Mouse (Mus musculus) cerebellum, postnatal 25 days (tissue): ENCODE measurements around the gene Nos2.

ENCODE experiments used
- DNase-seq, 2 experiments: peaks; one replicate each; pipeline ENCODE4 v3.0.0; 2021; ENCODE audit warnings: mixed read lengths in 2 of 2

The Nos2 gene

DNA sequence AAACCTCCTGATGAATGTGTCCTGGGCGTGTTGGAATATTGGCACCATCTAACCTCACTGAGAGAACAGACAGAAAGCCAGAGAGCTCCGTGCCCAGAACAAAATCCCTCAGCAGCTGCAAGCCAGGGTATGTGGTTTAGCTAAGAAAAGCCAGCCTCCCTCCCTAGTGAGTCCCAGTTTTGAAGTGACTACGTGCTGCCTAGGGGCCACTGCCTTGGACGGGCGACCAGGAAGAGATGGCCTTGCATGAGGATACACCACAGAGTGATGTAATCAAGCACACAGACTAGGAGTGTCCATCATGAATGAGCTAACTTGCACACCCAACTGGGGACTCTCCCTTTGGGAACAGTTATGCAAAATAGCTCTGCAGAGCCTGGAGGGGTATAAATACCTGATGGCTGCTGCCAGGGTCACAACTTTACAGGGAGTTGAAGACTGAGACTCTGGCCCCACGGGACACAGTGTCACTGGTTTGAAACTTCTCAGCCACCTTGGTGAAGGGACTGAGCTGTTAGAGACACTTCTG lies at the start of gene Nos2:
TSS of gene Nos2 (plus strand) at position 377 of the 529 bp plus-strand sequence.
- DNase-seq, result no peak

- no peak for DNase-seq
Observed at GRCm38 (mm10) chr11:78870891-78871290, 49.7 kb upstream of the Nos2 start.

- DNase-seq, result no peak
Observed at GRCm38 (mm10) chr11:78872782-78873181, 47.8 kb upstream of the Nos2 start.

DNA sequence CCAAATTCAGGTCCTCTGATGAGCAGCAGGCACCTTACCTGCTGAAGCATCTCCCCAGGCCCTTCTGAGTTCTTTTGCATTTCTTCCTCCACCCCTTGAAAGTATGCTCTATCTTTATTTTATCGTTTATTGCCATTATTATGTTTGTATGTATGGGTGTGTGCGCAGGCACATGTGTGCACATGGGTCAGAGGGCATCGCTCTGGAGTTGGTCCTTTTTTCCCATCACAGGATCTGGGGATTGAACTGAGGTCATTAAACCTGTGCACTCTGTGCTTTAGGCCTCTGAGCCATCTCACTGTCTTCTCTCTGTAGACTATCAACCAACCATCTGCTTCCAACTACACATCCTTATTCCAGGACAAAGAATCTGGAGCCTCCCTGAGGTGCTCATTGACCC lies 40.9 kb upstream of the Nos2 start:
- no peak for DNase-seq

- DNase-seq, result no peak
Observed at GRCm38 (mm10) chr11:78886693-78887092, 33.9 kb upstream of the Nos2 start.

DNA sequence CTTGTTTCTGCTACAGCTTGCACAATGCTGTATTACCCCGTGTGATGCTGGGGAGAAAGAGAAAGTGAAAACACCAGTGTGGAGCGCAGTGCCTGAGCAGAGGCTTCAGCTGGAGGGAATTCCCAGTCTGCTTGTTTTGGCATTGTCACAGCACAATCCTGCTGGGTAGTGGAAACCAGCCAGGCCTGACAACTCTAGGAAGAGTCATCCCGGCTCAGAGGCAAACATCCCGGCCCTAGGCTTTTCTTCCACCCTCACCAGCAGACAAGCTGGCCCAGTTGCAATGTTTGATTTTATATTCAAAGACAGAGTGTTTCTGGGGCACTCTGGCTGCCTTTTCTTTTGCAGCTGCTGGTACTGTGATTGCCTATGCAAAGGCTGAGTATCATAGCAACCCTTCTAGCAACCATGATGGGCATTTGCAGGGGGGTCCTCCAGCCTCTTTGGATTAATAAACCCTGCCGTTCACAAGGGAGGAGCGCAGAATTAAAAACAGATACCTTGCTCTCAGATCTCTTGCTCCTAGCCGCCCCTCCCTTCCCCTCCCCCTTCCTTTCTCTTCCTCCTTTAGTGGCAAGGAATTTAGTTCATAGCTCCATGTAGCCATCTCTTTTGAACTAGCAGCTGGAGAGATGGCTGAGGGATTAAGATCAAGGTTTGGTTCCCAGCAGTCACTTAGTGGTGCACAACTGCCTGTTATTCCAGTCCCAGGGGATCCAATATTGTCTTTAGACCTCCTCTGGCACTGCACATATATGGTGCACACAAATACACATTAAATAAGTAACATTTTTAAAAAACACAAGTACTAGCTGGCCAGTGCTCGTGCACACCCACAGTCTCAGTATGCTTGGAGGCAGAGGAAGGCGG lies 33.2 kb upstream of the Nos2 start:
- DNase-seq, result peak; percentile 83 to 89

DNA sequence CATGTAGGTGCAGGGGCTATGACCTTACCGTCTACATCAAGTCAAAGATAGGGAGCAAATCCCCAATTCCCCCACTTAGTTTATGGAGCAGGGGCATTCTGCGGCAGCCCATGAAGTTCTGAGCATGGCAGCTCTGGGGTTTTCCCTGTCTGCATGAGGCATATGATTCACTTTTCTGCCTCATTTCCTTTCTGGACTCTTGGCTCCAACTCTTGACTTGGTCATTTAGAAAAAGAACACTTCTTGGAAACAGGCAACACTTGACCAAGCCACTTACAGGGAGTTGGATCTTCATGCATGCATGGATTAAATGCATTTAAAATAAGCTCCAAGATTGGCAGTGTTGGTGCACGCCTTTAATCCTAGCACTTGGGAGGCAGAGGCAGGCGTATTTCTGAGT lies 31.4 kb upstream of the Nos2 start:
- no peak for DNase-seq

GRCm38 (mm10) chr11:78896357-78897123 lies 24.0 kb upstream of the Nos2 start:
- DNase-seq, result peak; percentile 15 to 36

DNA sequence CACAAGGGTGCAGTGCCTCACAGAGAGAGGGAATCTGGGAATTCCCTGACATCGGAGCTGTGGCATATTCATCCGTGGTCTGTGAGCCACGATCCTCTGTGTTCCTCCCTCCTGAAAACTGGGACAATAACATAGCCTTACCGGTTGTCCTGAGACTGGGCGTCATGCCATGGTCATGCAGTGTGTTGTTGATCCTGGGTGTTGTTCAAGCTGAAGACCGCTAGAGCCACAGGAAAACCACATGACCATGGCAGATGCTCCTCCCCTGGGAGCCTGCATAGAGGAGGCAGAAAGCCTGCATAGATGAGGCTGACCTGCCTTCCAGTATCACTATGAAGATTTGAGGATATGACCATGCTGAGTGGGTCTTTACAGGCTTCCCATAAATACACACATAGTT lies 5.1 kb upstream of the Nos2 start:
- DNase-seq, result peak; percentile 19 to 60

GRCm38 (mm10) chr11:78916410-78916809 lies 4.2 kb upstream of the Nos2 start:
- DNase-seq, result no peak

DNA sequence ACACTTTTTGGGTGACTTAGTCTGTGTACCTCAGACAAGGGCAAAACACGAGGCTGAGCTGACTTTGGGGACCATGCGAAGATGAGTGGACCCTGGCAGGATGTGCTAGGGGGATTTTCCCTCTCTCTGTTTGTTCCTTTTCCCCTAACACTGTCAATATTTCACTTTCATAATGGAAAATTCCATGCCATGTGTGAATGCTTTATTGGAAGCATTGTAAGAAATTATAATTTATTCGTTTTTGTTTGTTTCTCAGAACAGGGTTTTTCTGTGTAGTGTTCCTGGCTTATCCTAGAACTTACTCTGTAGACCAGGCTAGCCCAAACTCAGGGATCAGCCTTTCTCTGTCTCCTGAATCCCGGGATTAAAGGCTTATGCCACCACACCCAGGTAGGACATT lies 842 bp upstream of the Nos2 start:
- no peak for DNase-seq

DNA sequence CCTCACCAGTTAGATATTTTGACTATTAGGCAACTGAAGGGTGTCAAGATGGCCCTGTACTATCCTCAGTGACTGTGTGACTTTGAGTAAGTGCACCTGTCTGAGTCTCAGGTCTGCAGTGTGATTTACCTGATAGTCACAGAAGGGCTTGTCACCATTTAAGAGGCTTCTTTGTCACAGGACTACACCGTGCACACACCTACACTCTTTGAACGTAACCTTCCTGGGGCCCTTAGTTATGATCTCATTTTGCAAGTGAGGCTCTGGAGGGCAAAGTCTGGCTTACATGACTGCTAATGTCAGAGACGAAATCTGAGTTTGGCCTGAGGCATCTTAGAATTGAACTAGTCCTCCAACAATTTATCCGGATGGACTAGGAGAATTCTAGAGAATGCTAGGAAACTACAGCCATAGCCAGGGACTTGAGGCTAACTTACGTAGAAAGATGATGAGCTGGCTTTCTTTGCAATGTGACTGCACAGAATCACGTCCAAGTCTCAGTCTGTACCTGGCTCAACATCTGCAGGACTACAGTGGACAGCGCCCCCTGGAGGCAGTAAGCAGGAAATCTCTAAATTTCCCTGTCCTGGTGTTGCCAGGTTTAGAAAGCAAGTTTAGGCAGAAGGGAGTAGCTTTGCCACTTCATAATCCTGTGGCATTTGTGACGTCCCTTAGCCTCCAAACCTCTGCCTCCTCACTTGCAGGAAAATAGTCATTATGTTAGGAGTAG lies 2.3 kb downstream of the Nos2 start:
- DNase-seq, result peak in 1 of 2 experiments; percentile 30

- no peak for DNase-seq
Observed at GRCm38 (mm10) chr11:78924111-78924510, 3.5 kb downstream of the Nos2 start.

DNA sequence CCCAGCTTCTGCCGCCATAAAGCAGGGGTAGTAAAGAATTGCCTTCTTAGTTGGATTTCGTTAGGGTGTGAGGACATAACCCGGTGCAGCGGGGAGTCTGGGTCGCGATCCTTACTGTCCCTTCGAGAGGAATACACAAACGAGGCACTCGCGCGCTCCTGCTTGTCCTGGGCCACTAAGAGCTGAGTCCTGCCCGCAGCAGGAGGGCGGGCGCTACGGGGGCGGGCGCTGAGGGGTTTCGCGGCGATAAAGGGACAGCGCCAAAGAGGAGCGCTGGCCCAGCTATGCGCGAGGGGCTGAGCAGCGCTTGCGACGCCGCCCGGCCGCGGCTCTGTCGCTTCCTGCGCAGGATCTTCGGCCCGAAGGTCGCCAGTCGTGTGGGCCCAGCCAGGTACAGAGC lies 4.3 kb downstream of the Nos2 start:
- peak in 1 of 2 experiments; percentile 24 for DNase-seq

DNA sequence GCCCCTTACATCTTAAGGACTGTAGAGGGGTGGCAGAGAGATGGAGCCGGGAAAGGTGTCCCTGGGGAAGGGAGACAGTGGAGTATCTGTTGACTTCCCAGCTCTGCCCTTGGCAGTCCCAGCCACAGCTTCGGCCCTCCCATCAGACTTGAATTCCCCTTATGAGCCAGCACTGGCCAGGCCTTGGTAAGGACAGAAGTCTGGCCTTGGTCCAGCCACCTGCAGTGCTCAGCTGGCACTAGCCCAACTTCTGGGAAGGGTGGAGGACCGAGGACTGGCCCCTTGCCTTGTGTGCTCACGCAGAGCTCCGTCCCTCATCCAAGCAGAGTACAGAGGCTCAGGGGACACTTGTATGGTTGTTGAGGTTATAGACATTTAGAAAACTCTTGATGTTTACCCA lies 8.8 kb downstream of the Nos2 start:
- peak; percentile 94 to 95 for DNase-seq

DNA sequence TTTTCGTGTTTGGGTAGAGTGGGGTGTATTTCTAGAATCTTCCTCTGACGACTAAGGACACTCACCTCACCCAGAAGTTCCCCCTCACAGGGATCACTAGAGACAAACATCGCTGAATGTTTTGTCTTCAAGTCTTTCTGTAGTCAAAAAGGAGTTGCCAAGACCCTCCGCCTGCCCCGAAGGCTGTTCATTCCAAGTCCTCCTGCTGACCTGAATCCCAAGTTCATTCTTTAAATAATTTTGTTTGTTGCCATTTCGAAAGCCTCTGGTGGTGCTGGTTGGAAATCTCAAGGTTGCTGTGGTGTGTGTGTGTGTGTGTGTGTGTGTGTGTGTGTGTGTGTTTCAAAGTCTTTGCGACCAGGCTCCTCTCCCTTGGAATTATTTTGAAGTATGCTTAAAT lies 13.7 kb downstream of the Nos2 start:
- no peak for DNase-seq

GRCm38 (mm10) chr11:78934727-78935126 lies 14.1 kb downstream of the Nos2 start:
- no peak for DNase-seq

DNA sequence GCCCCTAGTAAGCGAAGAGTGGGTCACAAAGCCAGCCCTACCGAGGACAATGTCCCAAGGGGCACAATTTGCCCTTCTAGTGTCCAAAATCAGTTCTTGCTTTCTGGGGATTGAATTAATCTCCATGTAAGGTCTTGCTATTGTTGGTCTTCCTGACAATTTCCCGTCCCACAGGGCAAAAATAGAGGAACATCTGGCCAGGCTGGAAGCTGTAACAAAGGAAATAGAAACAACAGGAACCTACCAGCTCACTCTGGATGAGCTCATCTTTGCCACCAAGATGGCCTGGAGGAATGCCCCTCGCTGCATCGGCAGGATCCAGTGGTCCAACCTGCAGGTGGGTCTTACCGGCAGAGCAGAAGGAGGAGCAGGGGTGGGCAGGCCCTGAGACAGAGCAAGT lies 14.6 kb downstream of the Nos2 start:
- DNase-seq, result no peak

- DNase-seq, result no peak
Observed at GRCm38 (mm10) chr11:78943083-78943482, 22.5 kb downstream of the Nos2 start.

- DNase-seq, result no peak
Observed at GRCm38 (mm10) chr11:78950365-78950764, 29.8 kb downstream of the Nos2 start.

GRCm38 (mm10) chr11:78952467-78952866 lies 31.9 kb downstream of the Nos2 start:
- DNase-seq, result no peak

GRCm38 (mm10) chr11:78956260-78956659 lies 35.7 kb downstream of the Nos2 start:
- peak; percentile 85 to 91 for DNase-seq

- no peak for DNase-seq
Observed at GRCm38 (mm10) chr11:78959367-78959766, 38.8 kb downstream of the Nos2 start.
